Mouse (Mus musculus): ENCODE data around the gene Zfp383.
"Not testable (repeated sequence)": the region's sequence is repeated elsewhere in the genome, so short reads cannot be mapped to it uniquely, and the experiment has no call there.

Gene Zfp383

GRCm38 (mm10) chr7:29908130-29908950 lies at the start of gene Zfp383:
Zfp383 (plus strand) TSS chr7:29908223.
- in situ Hi-C loops (cut with MboI; ENCODE audit: low pct_unique_long_range_greater_than_20kb in 1 of 2, low sequenced_read_pairs in 2 of 2, unreplicated experiment in 1 of 2), result no loop called here

GRCm38 (mm10) chr7:29859532-29860517 lies 48.2 kb upstream of the Zfp383 start, which contains the start of gene Zfp420:
Zfp420 (plus strand) TSS chr7:29859979.
- in situ Hi-C loops (cut with MboI; ENCODE audit: low pct_unique_long_range_greater_than_20kb in 1 of 2, low sequenced_read_pairs in 2 of 2, unreplicated experiment in 1 of 2), result loop anchor here (5.0 to 10.0 kb wide), 3 partner anchors 87 to 205 kb away; partner anchors contain the start of gene Zfp74 (in 1 of the 2)

GRCm38 (mm10) chr7:29861660-29862059 lies 46.4 kb upstream of the Zfp383 start:
- in situ Hi-C loops (cut with MboI; ENCODE audit: low pct_unique_long_range_greater_than_20kb in 1 of 2, low sequenced_read_pairs in 2 of 2, unreplicated experiment in 1 of 2), result loop anchor here (5.0 kb wide), 2 partner anchors 86 to 91 kb away; partner anchors contain the start of gene Zfp74 (in 1 of the 2)

GRCm38 (mm10) chr7:29874256-29874655 lies 33.8 kb upstream of the Zfp383 start:
- in situ Hi-C loops (cut with MboI; ENCODE audit: low pct_unique_long_range_greater_than_20kb in 1 of 2, low sequenced_read_pairs in 2 of 2, unreplicated experiment in 1 of 2), result no loop called here

- in situ Hi-C loops (cut with MboI; ENCODE audit: low pct_unique_long_range_greater_than_20kb in 1 of 2, low sequenced_read_pairs in 2 of 2, unreplicated experiment in 1 of 2), result not testable (repeated sequence)
Observed at GRCm38 (mm10) chr7:29877561-29877960, 30.5 kb upstream of the Zfp383 start.

GRCm38 (mm10) chr7:29880056-29880455 lies 28.0 kb upstream of the Zfp383 start:
- in situ Hi-C loops (cut with MboI; ENCODE audit: low pct_unique_long_range_greater_than_20kb in 1 of 2, low sequenced_read_pairs in 2 of 2, unreplicated experiment in 1 of 2), result no loop called here

- in situ Hi-C loops (cut with MboI; ENCODE audit: low pct_unique_long_range_greater_than_20kb in 1 of 2, low sequenced_read_pairs in 2 of 2, unreplicated experiment in 1 of 2), result no loop called here
Observed at GRCm38 (mm10) chr7:29880916-29881315, 27.1 kb upstream of the Zfp383 start.

GRCm38 (mm10) chr7:29890501-29890900 lies 17.5 kb upstream of the Zfp383 start:
- in situ Hi-C loops (cut with MboI; ENCODE audit: low pct_unique_long_range_greater_than_20kb in 1 of 2, low sequenced_read_pairs in 2 of 2, unreplicated experiment in 1 of 2), result no loop called here

- in situ Hi-C loops (cut with MboI; ENCODE audit: low pct_unique_long_range_greater_than_20kb in 1 of 2, low sequenced_read_pairs in 2 of 2, unreplicated experiment in 1 of 2), result no loop called here
Observed at GRCm38 (mm10) chr7:29892756-29893155, 15.3 kb upstream of the Zfp383 start.

GRCm38 (mm10) chr7:29898351-29898750 lies 9.7 kb upstream of the Zfp383 start:
- in situ Hi-C loops (cut with MboI; ENCODE audit: low pct_unique_long_range_greater_than_20kb in 1 of 2, low sequenced_read_pairs in 2 of 2, unreplicated experiment in 1 of 2), result no loop called here

- in situ Hi-C loops (cut with MboI; ENCODE audit: low pct_unique_long_range_greater_than_20kb in 1 of 2, low sequenced_read_pairs in 2 of 2, unreplicated experiment in 1 of 2), result no loop called here
Observed at GRCm38 (mm10) chr7:29904101-29904500, 3.9 kb upstream of the Zfp383 start.

- in situ Hi-C loops (cut with MboI; ENCODE audit: low pct_unique_long_range_greater_than_20kb in 1 of 2, low sequenced_read_pairs in 2 of 2, unreplicated experiment in 1 of 2), result no loop called here
Observed at GRCm38 (mm10) chr7:29905966-29906681, 1.9 kb upstream of the Zfp383 start, which contains the start of gene Zfp27. Zfp27 (minus strand) TSS chr7:29906572.

GRCm38 (mm10) chr7:29906682-29907058 lies 1.4 kb upstream of the Zfp383 start:
- in situ Hi-C loops (cut with MboI; ENCODE audit: low pct_unique_long_range_greater_than_20kb in 1 of 2, low sequenced_read_pairs in 2 of 2, unreplicated experiment in 1 of 2), result no loop called here

GRCm38 (mm10) chr7:29907206-29907605 lies 817 bp upstream of the Zfp383 start:
- in situ Hi-C loops (cut with MboI; ENCODE audit: low pct_unique_long_range_greater_than_20kb in 1 of 2, low sequenced_read_pairs in 2 of 2, unreplicated experiment in 1 of 2), result no loop called here

- in situ Hi-C loops (cut with MboI; ENCODE audit: low pct_unique_long_range_greater_than_20kb in 1 of 2, low sequenced_read_pairs in 2 of 2, unreplicated experiment in 1 of 2), result no loop called here
Observed at GRCm38 (mm10) chr7:29910252-29910651, 2.2 kb downstream of the Zfp383 start.

- in situ Hi-C loops (cut with MboI; ENCODE audit: low pct_unique_long_range_greater_than_20kb in 1 of 2, low sequenced_read_pairs in 2 of 2, unreplicated experiment in 1 of 2), result no loop called here
Observed at GRCm38 (mm10) chr7:29912172-29912571, 4.1 kb downstream of the Zfp383 start.

- in situ Hi-C loops (cut with MboI; ENCODE audit: low pct_unique_long_range_greater_than_20kb in 1 of 2, low sequenced_read_pairs in 2 of 2, unreplicated experiment in 1 of 2), result no loop called here
Observed at GRCm38 (mm10) chr7:29917371-29918061, 9.5 kb downstream of the Zfp383 start.

- in situ Hi-C loops (cut with MboI; ENCODE audit: low pct_unique_long_range_greater_than_20kb in 1 of 2, low sequenced_read_pairs in 2 of 2, unreplicated experiment in 1 of 2), result no loop called here
Observed at GRCm38 (mm10) chr7:29918062-29918453, 10.0 kb downstream of the Zfp383 start.
